Mouse (Mus musculus) liver, adult 2 months (tissue): Measurements from ENCODE around the gene Vps35l. TPM values are rescaled to one million over a fixed set of nuclear protein-coding genes. Genes with fewer than 3 reads are reported as not detected.

ENCODE experiments used
- DNase-seq: peaks from one replicate; pipeline ENCODE4 v3.0.0-alpha.2; 2011; ENCODE audit warnings: low read depth, low spot score; ENCODE audit errors: extremely low read depth
- H3K27ac ChIP-seq: fragments of 200-500 bp; replicated peaks from 2 replicates; pipeline ENCODE4 v1.5.1; 2012; ENCODE audit warnings: low read depth, mild to moderate bottlenecking, control low read depth, inconsistent platforms, low read length; ENCODE audit not compliant: insufficient read depth
- H3K27me3 ChIP-seq: fragments of 200-500 bp; 2 replicates; pipeline ENCODE4 v1.6.1; 2012; ENCODE audit warnings: mild to moderate bottlenecking, moderate library complexity, low read length, inconsistent platforms; ENCODE audit not compliant: control insufficient read depth, insufficient read depth
- H3K36me3 ChIP-seq: fragments of 200-500 bp; 2 replicates; pipeline ENCODE4 v1.6.1; 2012; ENCODE audit warnings: low read length, inconsistent platforms; ENCODE audit not compliant: control insufficient read depth, insufficient read depth
- H3K4me1 ChIP-seq: fragments of 200-500 bp; 2 replicates; pipeline ENCODE4 v1.6.1; 2011; ENCODE audit warnings: low read length; ENCODE audit not compliant: control insufficient read depth, insufficient read depth
- H3K4me3 ChIP-seq: fragments of 200-500 bp; 2 replicates; pipeline ENCODE4 v1.5.1; 2011; ENCODE audit warnings: low read depth, mild to moderate bottlenecking, control low read depth, low read length, moderate library complexity; ENCODE audit not compliant: insufficient read depth
- H3K79me2 ChIP-seq: fragments of 200-500 bp; 2 replicates; pipeline ENCODE4 v1.6.1; 2012; ENCODE audit warnings: inconsistent platforms, mild to moderate bottlenecking, low read length, moderate library complexity; ENCODE audit not compliant: control insufficient read depth, insufficient read depth
- H3K9ac ChIP-seq: fragments of 200-500 bp; 2 replicates; pipeline ENCODE4 v1.6.1; 2012; ENCODE audit warnings: low read depth, mild to moderate bottlenecking, control low read depth, inconsistent platforms, low read length
- CTCF ChIP-seq: fragments of 200-500 bp; IDR thresholded peaks from 2 replicates; pipeline ENCODE4 v1.5.1; 2011; ENCODE audit warnings: low read depth, low read length, control low read depth
- POLR2A ChIP-seq: fragments of 200-500 bp; IDR thresholded peaks from 2 replicates; pipeline ENCODE4 v1.6.1; 2011; ENCODE audit warnings: low read length, control low read depth; ENCODE audit not compliant: insufficient read depth; ENCODE audit errors: extremely low read depth
- WGBS: fragments of 180-500 bp; shearing (Covaris S2); methylation state at CpG from one replicate; pipeline ENCODE4 v1.1.7; 2018; 5-methylcytosine and 5-hydroxymethylcytosine counted together
- polyA plus RNA-seq: library from polyadenylated mRNA; depleted of rRNA; stranded (reverse); fragments of >200 nt; gene quantifications from 2 replicates; pipeline ENCODE4 v1.2.3, GENCODE M21; 2012
- total RNA-seq: library from RNA; depleted of rRNA; stranded (reverse); fragments of >200 nt; gene quantifications from 2 replicates; pipeline ENCODE4 v1.2.3, GENCODE M21; 2014

Vps35l gene
- total and polyA plus RNA-seq, 2 experiments = 16.3 to 22.3 TPM

GRCm38 (mm10) chr7:118708002-118708401, 32.0 kb upstream of the Vps35l start:
- TF ChIP-seq POLR2A (no peak), CTCF (no peak)
- WGBS = 27% methylated on average over 4 of the region's 4 CpGs
- H3K27me3 ChIP-seq = no peaks in the 10 kb centered on the region
- H3K36me3 ChIP-seq = no peaks in the 10 kb centered on the region
- peaks cover 13% of the 10 kb centered on the region; the same call in 1 of the 2 replicates for H3K4me1 ChIP-seq
- H3K4me3 ChIP-seq = no peak overlapping the region
- no peak overlapping the region for H3K9ac ChIP-seq
- peak; percentile 81 for DNase-seq
- H3K79me2 ChIP-seq = peaks cover 6% of the 10 kb centered on the region; the same call in 1 of the 2 replicates
- no peak overlapping the region for H3K27ac ChIP-seq

DNA sequence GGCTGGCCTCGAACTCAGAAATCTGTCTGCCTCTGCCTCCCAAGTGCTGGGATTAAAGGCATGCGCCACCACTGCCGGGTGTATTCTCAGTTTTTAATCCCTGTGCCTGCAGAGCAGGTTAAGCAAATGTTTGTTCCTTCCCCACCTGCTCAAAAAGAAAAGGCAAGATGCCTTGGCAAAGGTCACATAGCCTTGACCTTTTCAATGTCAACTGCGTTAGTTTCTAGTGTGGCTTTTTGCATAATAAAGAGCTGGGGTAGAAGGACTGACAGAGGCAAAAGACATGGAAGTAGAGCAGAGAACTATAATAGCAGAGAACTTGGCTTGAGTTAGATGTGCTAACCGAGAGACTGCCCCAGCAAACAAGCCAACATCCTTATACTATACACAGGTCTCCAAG, 29.2 kb upstream of the Vps35l start:
- H3K27ac ChIP-seq = no peak overlapping the region
- H3K79me2 ChIP-seq = no peaks in the 10 kb centered on the region; the same call in 1 of the 2 replicates
- DNase-seq = no peak
- no peak overlapping the region for H3K4me3 ChIP-seq
- H3K9ac ChIP-seq = no peak overlapping the region
- H3K4me1 ChIP-seq = peaks cover 16% of the 10 kb centered on the region
- 74% methylated on average over 5 of the region's 5 CpGs for WGBS
- TF ChIP-seq CTCF (no peak), POLR2A (no peak)
- H3K36me3 ChIP-seq = no peaks in the 10 kb centered on the region
- no peaks in the 10 kb centered on the region for H3K27me3 ChIP-seq

- Histone ChIP-seq H3K79me2 (no peaks in the 10 kb centered on the region; the same call in 1 of the 2 replicates), H3K4me3 (peak within 1 kb of the TSS; percentile 78), H3K27me3 (no peaks in the 10 kb centered on the region), H3K27ac (peak within 1 kb of the TSS; percentile 17; the same call in 1 of the 2 replicates), H3K4me1 (peaks cover 12% of the 10 kb centered on the region), H3K9ac (peak within 1 kb of the TSS; percentile 70), H3K36me3 (no peaks in the 10 kb centered on the region)
- WGBS = 3% methylated on average over 48 of the region's 48 CpGs
- TF ChIP-seq POLR2A (0 out of 2 replicates have a peak, but pooled peaks have one; percentile 34), CTCF (no peak)
- peak; percentile 97 for DNase-seq
Measured at GRCm38 (mm10) chr7:118712228-118713173, 27.5 kb upstream of the Vps35l start, which contains the start of gene Ccp110. Gene Ccp110 (plus strand): TSS chr7:118712552.

GRCm38 (mm10) chr7:118714873-118715272, 25.2 kb upstream of the Vps35l start:
- 16% methylated on average over 1 of the region's 1 CpGs for WGBS
- Histone ChIP-seq H3K27me3 (no peaks in the 10 kb centered on the region), H3K36me3 (peaks cover 7% of the 10 kb centered on the region), H3K4me1 (peaks cover 12% of the 10 kb centered on the region), H3K27ac (no peak overlapping the region), H3K4me3 (no peak overlapping the region), H3K79me2 (no peaks in the 10 kb centered on the region; the same call in 1 of the 2 replicates), H3K9ac (no peak overlapping the region)
- peak; percentile 91 for DNase-seq
- TF ChIP-seq CTCF = no peak
- TF ChIP-seq POLR2A = no peak

DNA sequence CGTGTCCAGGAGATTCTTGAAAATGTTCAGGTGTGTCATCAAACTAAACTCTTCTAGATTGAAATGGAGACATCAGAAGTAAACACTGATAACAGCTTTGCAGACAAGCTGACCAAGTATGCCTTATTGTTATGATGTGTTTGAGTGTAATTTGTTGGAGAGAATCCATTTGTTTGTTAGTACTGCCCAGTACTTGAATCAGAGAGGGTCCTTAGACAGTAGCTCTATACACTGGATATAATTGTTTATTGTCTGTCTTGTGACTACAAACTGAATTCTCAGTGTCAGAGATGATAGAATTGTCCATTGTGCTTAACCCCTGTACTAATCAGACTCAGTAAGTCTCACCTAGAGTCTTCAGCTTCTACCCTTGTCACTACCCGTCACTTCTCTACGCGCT, 22.0 kb upstream of the Vps35l start:
- H3K36me3 ChIP-seq = peaks cover 11% of the 10 kb centered on the region
- no peak for DNase-seq

More for the DNA sequence above, 22.0 kb upstream of the Vps35l start:
- H3K27ac ChIP-seq = no peak overlapping the region
- no peaks in the 10 kb centered on the region; the same call in 1 of the 2 replicates for H3K79me2 ChIP-seq
- no peak overlapping the region for H3K4me3 ChIP-seq
- no peak overlapping the region for H3K9ac ChIP-seq
- TF ChIP-seq POLR2A = no peak
- no peak for TF ChIP-seq CTCF
- WGBS = 97% methylated on average over 4 of the region's 4 CpGs
- peaks cover 12% of the 10 kb centered on the region for H3K4me1 ChIP-seq
- no peaks in the 10 kb centered on the region for H3K27me3 ChIP-seq
